Mouse (Mus musculus) limb, embryonic 14.5 days (tissue): ENCODE measurements around the gene Ints6l. TPM values are rescaled to one million over a fixed set of nuclear protein-coding genes. Genes with fewer than 3 reads are reported as not detected.

Experiments used
- ATAC-seq: fragments of 200-750 bp; cut with Nextera tagmentation; 2 replicates; pipeline ENCODE4 v1.8.0; 2017; ENCODE audit warnings: low read depth, moderate number of reproducible peaks, moderate TSS enrichment; ENCODE audit not compliant: low FRiP score
- DNase-seq: peaks from one replicate; pipeline ENCODE4 v3.0.0-alpha.2; 2015; ENCODE audit warnings: low spot score
- H3K27ac ChIP-seq: fragments of 300-500 bp; sonication (generic); replicated peaks from 2 replicates; pipeline ENCODE4 v1.5.1; 2014; ENCODE audit warnings: low read depth, mild to moderate bottlenecking, low read length, moderate library complexity, mixed read lengths
- H3K27me3 ChIP-seq: fragments of 300-500 bp; sonication (generic); 2 replicates; pipeline ENCODE4 v1.6.1; 2014; ENCODE audit warnings: low read length, mixed read lengths; ENCODE audit not compliant: control insufficient read depth, insufficient read depth
- H3K36me3 ChIP-seq: fragments of 300-500 bp; sonication (generic); 2 replicates; pipeline ENCODE4 v1.6.1; 2014; ENCODE audit warnings: mild to moderate bottlenecking, low read length, moderate library complexity, mixed read lengths; ENCODE audit not compliant: control insufficient read depth, insufficient read depth
- H3K4me1 ChIP-seq: fragments of 300-500 bp; sonication (generic); 2 replicates; pipeline ENCODE4 v1.6.1; 2014; ENCODE audit warnings: antibody characterized with exemption, low read length, mixed read lengths; ENCODE audit not compliant: control insufficient read depth, insufficient read depth
- H3K4me2 ChIP-seq: fragments of 300-500 bp; sonication (generic); replicated peaks from 2 replicates; pipeline ENCODE4 v1.6.1; 2014; ENCODE audit warnings: low read depth, mild to moderate bottlenecking, low read length, moderate library complexity; ENCODE audit not compliant: severe bottlenecking
- H3K4me3 ChIP-seq: fragments of 300-500 bp; sonication (generic); replicated peaks from 2 replicates; pipeline ENCODE4 v1.5.1; 2014; ENCODE audit warnings: low read length
- H3K9ac ChIP-seq: fragments of 300-500 bp; sonication (generic); 2 replicates; pipeline ENCODE4 v1.6.1; 2014; ENCODE audit warnings: mild to moderate bottlenecking, low read depth, low read length, moderate library complexity; ENCODE audit not compliant: severe bottlenecking
- H3K9me3 ChIP-seq: fragments of 300-500 bp; sonication (generic); 2 replicates; pipeline ENCODE4 v1.6.1; 2016; ENCODE audit warnings: low read length; ENCODE audit not compliant: control insufficient read depth
- POLR2A ChIP-seq: fragments of 200-500 bp; IDR thresholded peaks from 2 replicates; pipeline ENCODE4 v1.8.0; 2012; ENCODE audit warnings: inconsistent platforms, mild to moderate bottlenecking, moderate library complexity, borderline replicate concordance; ENCODE audit not compliant: insufficient read depth, insufficient read length; ENCODE audit errors: extremely low read depth
- WGBS: fragments of 180-500 bp; shearing (Covaris S2); extraction: QIAGEN DNeasy Blood & Tissue Kit; methylation state at CpG from one replicate; pipeline ENCODE4 v1.1.7; 2014; 5-methylcytosine and 5-hydroxymethylcytosine counted together
- polyA plus RNA-seq, 2 experiments: library from polyadenylated mRNA; depleted of rRNA in 1 of 2; stranded (reverse) in 1 of 2; unstranded in 1 of 2; fragments of >200 nt; fragmentation: Nextera tagmentation in 1 of 2; extraction: Ambion mirVana in 1 of 2; gene quantifications; 2 replicates each; pipeline versions ENCODE4 v1.2.1 to v1.2.3; 2012 to 2014

Gene Ints6l
- polyA plus RNA-seq, 2 experiments, result 27.9 to 104 TPM

GRCm38 (mm10) chrX:56430601-56431000, 24.1 kb upstream of the Ints6l start:
- Histone ChIP-seq H3K9ac (no peak overlapping the region), H3K4me2 (no peak overlapping the region), H3K27ac (no peak overlapping the region), H3K27me3 (no peaks in the 10 kb centered on the region), H3K4me1 (no peaks in the 10 kb centered on the region), H3K4me3 (no peak overlapping the region), H3K36me3 (no peaks in the 10 kb centered on the region), H3K9me3 (no peaks in the 10 kb centered on the region)
- no peak for DNase-seq
- ATAC-seq, result no peak
- 55% methylated on average over 2 of the region's 2 CpGs for WGBS
- TF ChIP-seq POLR2A, result no peak

- no peaks in the 10 kb centered on the region for H3K36me3 ChIP-seq
- TF ChIP-seq POLR2A, result no peak
- WGBS, result 48% methylated on average over 7 of the region's 7 CpGs
- H3K4me1 ChIP-seq, result no peaks in the 10 kb centered on the region
- H3K9me3 ChIP-seq, result no peaks in the 10 kb centered on the region
- DNase-seq (no peak), ATAC-seq (no peak)
- no peak overlapping the region for H3K4me3 ChIP-seq
- no peak overlapping the region for H3K9ac ChIP-seq
- no peak overlapping the region for H3K4me2 ChIP-seq
- no peaks in the 10 kb centered on the region for H3K27me3 ChIP-seq
- no peak overlapping the region for H3K27ac ChIP-seq
Measured at GRCm38 (mm10) chrX:56435758-56436283, 18.8 kb upstream of the Ints6l start.

- H3K4me3 ChIP-seq, result no peak overlapping the region
- DNase-seq, result no peak
- no peak overlapping the region for H3K4me2 ChIP-seq
- TF ChIP-seq POLR2A, result no peak
- no peaks in the 10 kb centered on the region for H3K4me1 ChIP-seq
- WGBS, result 80% methylated on average over 11 of the region's 11 CpGs
- no peak overlapping the region for H3K27ac ChIP-seq
- no peaks in the 10 kb centered on the region for H3K9me3 ChIP-seq
- H3K27me3 ChIP-seq, result no peaks in the 10 kb centered on the region
- H3K9ac ChIP-seq, result no peak overlapping the region
- no peaks in the 10 kb centered on the region for H3K36me3 ChIP-seq
- ATAC-seq, result no peak
Measured at GRCm38 (mm10) chrX:56446487-56447428, 7.9 kb upstream of the Ints6l start.

- Histone ChIP-seq H3K9ac (no peak within 1 kb of the TSS), H3K4me3 (no peak within 1 kb of the TSS), H3K27me3 (no peaks in the 10 kb centered on the region), H3K36me3 (no peaks in the 10 kb centered on the region), H3K9me3 (no peaks in the 10 kb centered on the region), H3K27ac (no peak within 1 kb of the TSS), H3K4me2 (no peak within 1 kb of the TSS), H3K4me1 (no peaks in the 10 kb centered on the region)
- no peak for TF ChIP-seq POLR2A
- ATAC-seq (no peak), DNase-seq (no peak)
- WGBS, result 76% methylated on average over 4 of the region's 4 CpGs
Measured at GRCm38 (mm10) chrX:56447524-56448015, 7.1 kb upstream of the Ints6l start, which contains the start of gene Gm2174. Gene Gm2174, plus strand, starts transcription at chrX:56447965.

GRCm38 (mm10) chrX:56455372-56456246, 952 bp downstream of the Ints6l start:
- Histone ChIP-seq H3K36me3 (no peaks in the 10 kb centered on the region), H3K4me1 (no peaks in the 10 kb centered on the region), H3K27me3 (no peaks in the 10 kb centered on the region), H3K27ac (peak overlapping the region; percentile 94), H3K4me3 (peak overlapping the region; percentile 55), H3K9me3 (no peaks in the 10 kb centered on the region), H3K9ac (peak overlapping the region; percentile 84), H3K4me2 (peak overlapping the region; percentile 50)
- DNase-seq, result peak; percentile 94
- peak; percentile 94 for ATAC-seq
- WGBS, result 19% methylated on average over 36 of the region's 65 CpGs
- TF ChIP-seq POLR2A, result peak; percentile 82; the same call in 1 of the 2 replicates
